Mouse (Mus musculus) embryonic facial prominence, embryonic 15.5 days (tissue): ENCODE measurements around the gene Gm7879. TPM values are rescaled to one million over a fixed set of nuclear protein-coding genes. Genes with fewer than 3 reads are reported as not detected.

Source experiments
- ATAC-seq: fragments of 200-750 bp; cut with Nextera tagmentation; 2 replicates; pipeline ENCODE4 v1.8.0; 2017; ENCODE audit warnings: low read depth, moderate TSS enrichment; ENCODE audit not compliant: insufficient number of reproducible peaks, low FRiP score, low TSS enrichment
- H3K27ac ChIP-seq: fragments of 300-500 bp; sonication (generic); replicated peaks from 2 replicates; pipeline ENCODE4 v1.5.1; 2015; ENCODE audit warnings: mild to moderate bottlenecking, inconsistent platforms
- H3K27me3 ChIP-seq: fragments of 300-500 bp; sonication (generic); 2 replicates; pipeline ENCODE4 v1.6.1; 2015; ENCODE audit warnings: inconsistent platforms
- H3K36me3 ChIP-seq: fragments of 300-500 bp; sonication (generic); 2 replicates; pipeline ENCODE4 v1.6.1; 2015; ENCODE audit warnings: mild to moderate bottlenecking, inconsistent platforms
- H3K4me1 ChIP-seq: fragments of 300-500 bp; sonication (generic); 2 replicates; pipeline ENCODE4 v1.6.1; 2015; ENCODE audit warnings: inconsistent platforms
- H3K4me2 ChIP-seq: fragments of 300-500 bp; sonication (generic); replicated peaks from 2 replicates; pipeline ENCODE4 v1.6.1; 2015; ENCODE audit warnings: mild to moderate bottlenecking, inconsistent platforms
- H3K4me3 ChIP-seq: fragments of 300-500 bp; sonication (generic); replicated peaks from 2 replicates; pipeline ENCODE4 v1.5.1; 2015; ENCODE audit warnings: mild to moderate bottlenecking, inconsistent platforms
- H3K9ac ChIP-seq: fragments of 300-500 bp; sonication (generic); 2 replicates; pipeline ENCODE4 v1.6.1; 2015; ENCODE audit warnings: inconsistent platforms
- H3K9me3 ChIP-seq: fragments of 300-500 bp; sonication (generic); replicated peaks from 2 replicates; pipeline ENCODE4 v1.6.1; 2016; ENCODE audit warnings: inconsistent platforms
- WGBS: fragments of 180-500 bp; shearing (Covaris S2); methylation state at CpG from one replicate; pipeline ENCODE4 v1.1.7; 2015; 5-methylcytosine and 5-hydroxymethylcytosine counted together
- polyA plus RNA-seq: library from polyadenylated mRNA; unstranded; fragments of >200 nt; fragmentation: Nextera tagmentation; extraction: Ambion mirVana; gene quantifications from 2 replicates; pipeline ENCODE4 v1.2.1, GENCODE M21; 2015

The Gm7879 gene
- polyA plus RNA-seq, 1 experiment from 2014 or later, result not detected

- Histone ChIP-seq H3K9me3 (no peaks in the 10 kb centered on the region), H3K27ac (peak overlapping the region; percentile 86), H3K27me3 (no peaks in the 10 kb centered on the region), H3K36me3 (no peaks in the 10 kb centered on the region), H3K9ac (no peak overlapping the region), H3K4me1 (peaks cover 18% of the 10 kb centered on the region; the same call in 1 of the 2 replicates), H3K4me3 (peak overlapping the region; percentile 24), H3K4me2 (peak overlapping the region; percentile 51)
- peak; percentile 53; the same call in 1 of the 2 replicates for ATAC-seq
- WGBS, result 3% methylated on average over 8 of the region's 8 CpGs
Observed at GRCm38 (mm10) chr5:43948748-43949275, 35.9 kb downstream of the Gm7879 start.

GRCm38 (mm10) chr5:43953241-43953640, 40.3 kb downstream of the Gm7879 start:
- no peaks in the 10 kb centered on the region for H3K9me3 ChIP-seq
- H3K36me3 ChIP-seq, result no peaks in the 10 kb centered on the region
- H3K9ac ChIP-seq, result no peak overlapping the region
- no peak overlapping the region for H3K27ac ChIP-seq
- no peak overlapping the region for H3K4me2 ChIP-seq
- peaks cover 7% of the 10 kb centered on the region; the same call in 1 of the 2 replicates for H3K4me1 ChIP-seq
- ATAC-seq, result no peak
- H3K4me3 ChIP-seq, result no peak overlapping the region
- WGBS, result 45% methylated on average over 1 of the region's 1 CpGs
- H3K27me3 ChIP-seq, result no peaks in the 10 kb centered on the region

GRCm38 (mm10) chr5:43959884-43960440, 47.0 kb downstream of the Gm7879 start:
- H3K9ac ChIP-seq, result no peak overlapping the region
- no peaks in the 10 kb centered on the region for H3K27me3 ChIP-seq
- no peak overlapping the region for H3K4me2 ChIP-seq
- H3K4me3 ChIP-seq, result no peak overlapping the region
- no peak overlapping the region for H3K27ac ChIP-seq
- 78% methylated on average over 3 of the region's 3 CpGs for WGBS
- ATAC-seq, result no peak
- H3K36me3 ChIP-seq, result no peaks in the 10 kb centered on the region
- H3K4me1 ChIP-seq, result no peaks in the 10 kb centered on the region
- H3K9me3 ChIP-seq, result no peaks in the 10 kb centered on the region

- Histone ChIP-seq H3K27me3 (no peaks in the 10 kb centered on the region), H3K27ac (no peak overlapping the region), H3K4me1 (no peaks in the 10 kb centered on the region), H3K36me3 (no peaks in the 10 kb centered on the region), H3K4me3 (no peak overlapping the region), H3K9me3 (no peaks in the 10 kb centered on the region), H3K4me2 (no peak overlapping the region), H3K9ac (no peak overlapping the region)
- WGBS, result 90% methylated on average over 3 of the region's 3 CpGs
- ATAC-seq, result no peak
Observed at GRCm38 (mm10) chr5:43961056-43961455, 48.1 kb downstream of the Gm7879 start.

Other genes with a start within 250 kb of the Gm7879 start
- gene Bst1, start 94.3 kb upstream of the Gm7879 start, polyA plus RNA-seq, result 0.70 and 1.6 TPM in 2 replicates
- gene Fbxl5, start 91.5 kb upstream of the Gm7879 start, polyA plus RNA-seq, result 54.7 and 55.3 TPM in 2 replicates
- gene Cd38, start 44.6 kb upstream of the Gm7879 start, polyA plus RNA-seq, result 5.3 and 6.5 TPM in 2 replicates
- gene Fgfbp1, start 68.6 kb downstream of the Gm7879 start, polyA plus RNA-seq, result 85.4 and 88.2 TPM in 2 replicates
- gene Prom1, start 188.9 kb downstream of the Gm7879 start, polyA plus RNA-seq, result 23.3 and 24.5 TPM in 2 replicates